Mouse (Mus musculus): Measurements from ENCODE around the gene Spen. TPM values are rescaled to one million over a fixed set of nuclear protein-coding genes. Genes with fewer than 3 reads are reported as not detected.

Spen gene
- polyA plus RNA-seq, 1 experiment: 27.1 TPM

GRCm38 (mm10) chr4:141451916-141452450, 86.4 kb downstream of the Spen start:
- TF ChIP-seq POLR2A (IDR thresholded peaks at IDR 0.05; ENCODE audit: borderline replicate concordance, extremely low read depth, low read depth, low read length) (no peak), CTCF (IDR thresholded peaks at IDR 0.05; ENCODE audit: insufficient read depth, low read length) (no peak)
- Histone ChIP-seq H3K4me3 (replicated peaks; ENCODE audit: extremely low read depth, low read depth, low read length) (no peak overlapping the region), H3K4me1 (ENCODE audit: control insufficient read depth, insufficient read depth, low read length) (no peaks in the 10 kb centered on the region)
- 83% methylated on average over 9 of the region's 9 CpGs for WGBS
- no peak for DNase-seq

- TF ChIP-seq CTCF (IDR thresholded peaks at IDR 0.05; ENCODE audit: insufficient read depth, low read length) (no peak), POLR2A (IDR thresholded peaks at IDR 0.05; ENCODE audit: borderline replicate concordance, extremely low read depth, low read depth, low read length) (no peak)
- no peak for DNase-seq
- Histone ChIP-seq H3K4me1 (ENCODE audit: control insufficient read depth, insufficient read depth, low read length) (no peaks in the 10 kb centered on the region), H3K4me3 (replicated peaks; ENCODE audit: extremely low read depth, low read depth, low read length) (no peak overlapping the region)
- 69% methylated on average over 2 of the region's 2 CpGs for WGBS
These were observed 87.1 kb downstream of the Spen start for GRCm38 (mm10) chr4:141451251-141451650.

DNA sequence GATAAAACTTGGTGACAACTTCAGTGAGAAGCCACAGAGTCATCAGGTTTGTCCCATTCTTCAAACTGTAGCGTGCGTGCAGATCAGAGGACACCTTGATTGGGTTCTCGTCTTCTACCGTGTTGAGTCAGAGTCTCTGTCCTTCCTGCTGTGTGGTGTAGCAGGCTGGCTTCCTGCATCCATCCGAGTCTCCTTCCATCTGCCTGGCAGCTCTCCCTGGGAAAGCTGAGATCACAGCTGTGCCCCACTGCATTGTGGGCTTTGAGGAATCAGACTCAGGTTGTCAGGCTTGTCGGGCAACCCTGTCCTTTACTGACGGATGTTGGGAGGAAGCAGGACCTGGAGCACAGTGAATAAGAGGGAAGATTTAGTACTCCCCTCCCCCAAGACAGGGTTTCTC, 92.2 kb downstream of the Spen start:
- no peak overlapping the region for H3K4me3 ChIP-seq (replicated peaks; ENCODE audit: extremely low read depth, low read depth, low read length)
- 58% methylated on average over 7 of the region's 7 CpGs for WGBS
- DNase-seq: no peak
- H3K4me1 ChIP-seq (ENCODE audit: control insufficient read depth, insufficient read depth, low read length): peaks cover 9% of the 10 kb centered on the region
- no peak for TF ChIP-seq POLR2A (IDR thresholded peaks at IDR 0.05; ENCODE audit: borderline replicate concordance, extremely low read depth, low read depth, low read length)
- no peak for TF ChIP-seq CTCF (IDR thresholded peaks at IDR 0.05; ENCODE audit: insufficient read depth, low read length)

- H3K4me3 ChIP-seq (replicated peaks; ENCODE audit: extremely low read depth, low read depth, low read length): peak overlapping the region; percentile 95
- WGBS: 12% methylated on average over 14 of the region's 14 CpGs
- peaks cover 9% of the 10 kb centered on the region for H3K4me1 ChIP-seq (ENCODE audit: control insufficient read depth, insufficient read depth, low read length)
- no peak for TF ChIP-seq CTCF (IDR thresholded peaks at IDR 0.05; ENCODE audit: insufficient read depth, low read length)
- no peak for TF ChIP-seq POLR2A (IDR thresholded peaks at IDR 0.05; ENCODE audit: borderline replicate concordance, extremely low read depth, low read depth, low read length)
- no peak for DNase-seq
These were observed 93.1 kb downstream of the Spen start for GRCm38 (mm10) chr4:141445328-141445720.

DNA sequence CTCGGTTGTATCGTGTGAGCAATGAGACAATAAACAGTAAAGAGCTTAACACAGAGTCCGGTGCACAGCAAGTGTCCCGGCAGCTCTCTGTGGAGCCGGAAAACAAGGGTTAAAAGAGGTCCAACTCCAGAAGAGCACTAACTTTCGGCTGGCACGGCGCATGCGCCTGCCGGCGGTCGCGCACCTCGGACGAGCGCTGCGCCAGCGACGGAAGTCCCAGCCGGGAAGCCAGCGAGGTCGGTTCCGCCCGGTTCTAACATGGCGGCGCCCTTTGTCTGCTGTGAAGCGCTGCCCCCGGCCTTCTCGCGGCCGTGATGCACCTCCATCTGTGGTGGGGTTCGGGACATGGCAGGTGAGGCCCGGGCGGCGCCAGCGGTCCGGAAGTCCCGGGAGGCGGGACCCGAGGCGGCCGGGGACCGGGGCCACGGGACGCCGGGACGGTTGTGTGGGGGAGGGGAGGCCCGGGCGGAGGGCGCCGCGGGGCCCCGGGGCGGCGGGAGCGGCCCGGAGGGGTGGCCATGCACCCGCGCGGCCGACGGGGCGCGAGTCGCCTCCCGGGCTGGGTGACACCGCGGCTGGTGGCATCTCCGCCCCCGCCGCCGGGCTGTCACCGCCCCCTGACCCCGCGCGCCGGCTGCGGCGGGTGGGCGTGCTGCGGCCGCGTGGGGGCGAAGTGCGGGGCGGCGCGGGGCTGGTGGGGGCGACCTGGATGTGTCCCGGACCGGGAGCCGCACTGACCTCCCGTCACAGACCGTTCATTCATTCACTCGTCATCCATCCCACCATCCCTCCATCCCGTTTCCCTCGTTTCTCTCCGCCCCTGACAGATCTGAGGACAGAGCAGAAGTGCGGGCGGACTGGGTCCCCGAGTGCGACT, 93.7 kb downstream of the Spen start, which contains the start of gene Zbtb17:
Gene Zbtb17, plus strand, starts transcription at position 204 of the 877 bp plus-strand sequence.
- Histone ChIP-seq H3K4me1 (ENCODE audit: control insufficient read depth, insufficient read depth, low read length) (peaks cover 9% of the 10 kb centered on the region), H3K4me3 (replicated peaks; ENCODE audit: extremely low read depth, low read depth, low read length) (peak within 1 kb of the TSS; percentile 95)
- under 1% methylated on average over 82 of the region's 102 CpGs for WGBS
- TF ChIP-seq POLR2A (IDR thresholded peaks at IDR 0.05; ENCODE audit: borderline replicate concordance, extremely low read depth, low read depth, low read length) (peak; percentile 70; the same call in 1 of the 2 replicates), CTCF (IDR thresholded peaks at IDR 0.05; ENCODE audit: insufficient read depth, low read length) (no peak)
- peak; percentile 87 for DNase-seq

- H3K4me1 ChIP-seq (ENCODE audit: control insufficient read depth, insufficient read depth, low read length): peaks cover 11% of the 10 kb centered on the region
- DNase-seq: no peak
- TF ChIP-seq CTCF (IDR thresholded peaks at IDR 0.05; ENCODE audit: insufficient read depth, low read length): no peak
- TF ChIP-seq POLR2A (IDR thresholded peaks at IDR 0.05; ENCODE audit: borderline replicate concordance, extremely low read depth, low read depth, low read length): no peak
- WGBS: 34% methylated on average over 11 of the region's 11 CpGs
- peak overlapping the region; percentile 73 for H3K4me3 ChIP-seq (replicated peaks; ENCODE audit: extremely low read depth, low read depth, low read length)
These were observed 94.6 kb downstream of the Spen start for GRCm38 (mm10) chr4:141443641-141444429.

DNA sequence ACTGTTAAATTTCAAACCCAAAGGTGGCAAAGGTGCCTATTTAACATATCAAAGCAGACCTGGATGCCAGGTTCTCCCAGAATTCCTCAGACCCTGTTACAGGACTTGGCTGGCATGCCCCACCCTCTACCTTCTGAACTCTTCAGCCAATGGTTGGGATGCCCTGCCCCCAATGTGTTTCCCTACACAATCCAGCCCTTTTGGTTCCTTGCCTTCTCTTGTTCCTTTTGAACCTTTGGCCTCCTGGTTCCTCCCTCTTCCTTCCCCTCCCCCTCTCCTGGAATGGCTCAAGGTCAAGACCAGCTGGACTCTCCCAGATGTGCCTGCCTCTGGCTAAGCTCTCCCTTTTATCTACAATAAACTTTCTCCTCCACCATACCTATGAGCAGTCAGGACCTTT, 97.5 kb downstream of the Spen start:
- TF ChIP-seq CTCF (IDR thresholded peaks at IDR 0.05; ENCODE audit: insufficient read depth, low read length) (no peak), POLR2A (IDR thresholded peaks at IDR 0.05; ENCODE audit: borderline replicate concordance, extremely low read depth, low read depth, low read length) (no peak)
- H3K4me1 ChIP-seq (ENCODE audit: control insufficient read depth, insufficient read depth, low read length): peaks cover 11% of the 10 kb centered on the region
- no peak for DNase-seq
- H3K4me3 ChIP-seq (replicated peaks; ENCODE audit: extremely low read depth, low read depth, low read length): no peak overlapping the region

GRCm38 (mm10) chr4:141439083-141439803, 99.2 kb downstream of the Spen start:
- Histone ChIP-seq H3K4me3 (replicated peaks; ENCODE audit: extremely low read depth, low read depth, low read length) (no peak overlapping the region), H3K4me1 (ENCODE audit: control insufficient read depth, insufficient read depth, low read length) (peaks cover 5% of the 10 kb centered on the region)
- no peak for DNase-seq
- 62% methylated on average over 12 of the region's 12 CpGs for WGBS
- no peak for TF ChIP-seq POLR2A (IDR thresholded peaks at IDR 0.05; ENCODE audit: borderline replicate concordance, extremely low read depth, low read depth, low read length)
- TF ChIP-seq CTCF (IDR thresholded peaks at IDR 0.05; ENCODE audit: insufficient read depth, low read length): no peak

GRCm38 (mm10) chr4:141435974-141436373, 102.4 kb downstream of the Spen start, which contains the start of gene Srarp:
TSS of gene Srarp (minus strand) at chr4:141436105.
- WGBS: 86% methylated on average over 1 of the region's 1 CpGs
- Histone ChIP-seq H3K4me1 (ENCODE audit: control insufficient read depth, insufficient read depth, low read length) (peaks cover 2% of the 10 kb centered on the region), H3K4me3 (replicated peaks; ENCODE audit: extremely low read depth, low read depth, low read length) (no peak within 1 kb of the TSS)
- TF ChIP-seq CTCF (IDR thresholded peaks at IDR 0.05; ENCODE audit: insufficient read depth, low read length) (no peak), POLR2A (IDR thresholded peaks at IDR 0.05; ENCODE audit: borderline replicate concordance, extremely low read depth, low read depth, low read length) (no peak)
- DNase-seq: no peak

All from lung, adult 2 months (tissue).